Mouse (Mus musculus) hindbrain, embryonic 15.5 days (tissue): ENCODE data around the gene Camta1. TPM values are rescaled to one million over a fixed set of nuclear protein-coding genes. Genes with fewer than 3 reads are reported as not detected.

Experiments used
- ATAC-seq: fragments of 200-750 bp; cut with Nextera tagmentation; 2 replicates; pipeline ENCODE4 v1.8.0; 2017; ENCODE audit warnings: low read depth, moderate number of reproducible peaks, moderate TSS enrichment; ENCODE audit not compliant: low FRiP score
- H3K27ac ChIP-seq: fragments of 300-500 bp; sonication (generic); replicated peaks from 2 replicates; pipeline ENCODE4 v1.5.1; 2015; ENCODE audit warnings: mild to moderate bottlenecking, inconsistent platforms
- H3K27me3 ChIP-seq: fragments of 300-500 bp; sonication (generic); 2 replicates; pipeline ENCODE4 v1.6.1; 2015; ENCODE audit warnings: control low read depth, inconsistent platforms
- H3K36me3 ChIP-seq: fragments of 300-500 bp; sonication (generic); 2 replicates; pipeline ENCODE4 v1.6.1; 2015; ENCODE audit warnings: control low read depth, inconsistent platforms
- H3K4me1 ChIP-seq: fragments of 300-500 bp; sonication (generic); replicated peaks from 2 replicates; pipeline ENCODE4 v1.6.1; 2015; ENCODE audit warnings: control low read depth, inconsistent platforms
- H3K4me2 ChIP-seq: fragments of 300-500 bp; sonication (generic); 2 replicates; pipeline ENCODE4 v1.6.1; 2015; ENCODE audit warnings: moderate library complexity, mild to moderate bottlenecking, inconsistent platforms
- H3K4me3 ChIP-seq: fragments of 300-500 bp; sonication (generic); 2 replicates; pipeline ENCODE4 v1.5.1; 2015; ENCODE audit warnings: mild to moderate bottlenecking, inconsistent platforms
- H3K9ac ChIP-seq: fragments of 300-500 bp; sonication (generic); 2 replicates; pipeline ENCODE4 v1.6.1; 2015; ENCODE audit warnings: inconsistent platforms
- H3K9me3 ChIP-seq: fragments of 300-500 bp; sonication (generic); 2 replicates; pipeline ENCODE4 v1.6.1; 2016; ENCODE audit warnings: control low read depth, inconsistent platforms
- WGBS: fragments of 180-500 bp; shearing (Covaris S2); methylation state at CpG from one replicate; pipeline ENCODE4 v1.1.7; 2015; 5-methylcytosine and 5-hydroxymethylcytosine counted together
- polyA plus RNA-seq: library from polyadenylated mRNA; unstranded; fragments of >200 nt; fragmentation: Nextera tagmentation; extraction: Ambion mirVana; gene quantifications from 2 replicates; pipeline ENCODE4 v1.2.1, GENCODE M21; 2015

Camta1 gene
- polyA plus RNA-seq = 150 and 162 TPM in 2 replicates

DNA sequence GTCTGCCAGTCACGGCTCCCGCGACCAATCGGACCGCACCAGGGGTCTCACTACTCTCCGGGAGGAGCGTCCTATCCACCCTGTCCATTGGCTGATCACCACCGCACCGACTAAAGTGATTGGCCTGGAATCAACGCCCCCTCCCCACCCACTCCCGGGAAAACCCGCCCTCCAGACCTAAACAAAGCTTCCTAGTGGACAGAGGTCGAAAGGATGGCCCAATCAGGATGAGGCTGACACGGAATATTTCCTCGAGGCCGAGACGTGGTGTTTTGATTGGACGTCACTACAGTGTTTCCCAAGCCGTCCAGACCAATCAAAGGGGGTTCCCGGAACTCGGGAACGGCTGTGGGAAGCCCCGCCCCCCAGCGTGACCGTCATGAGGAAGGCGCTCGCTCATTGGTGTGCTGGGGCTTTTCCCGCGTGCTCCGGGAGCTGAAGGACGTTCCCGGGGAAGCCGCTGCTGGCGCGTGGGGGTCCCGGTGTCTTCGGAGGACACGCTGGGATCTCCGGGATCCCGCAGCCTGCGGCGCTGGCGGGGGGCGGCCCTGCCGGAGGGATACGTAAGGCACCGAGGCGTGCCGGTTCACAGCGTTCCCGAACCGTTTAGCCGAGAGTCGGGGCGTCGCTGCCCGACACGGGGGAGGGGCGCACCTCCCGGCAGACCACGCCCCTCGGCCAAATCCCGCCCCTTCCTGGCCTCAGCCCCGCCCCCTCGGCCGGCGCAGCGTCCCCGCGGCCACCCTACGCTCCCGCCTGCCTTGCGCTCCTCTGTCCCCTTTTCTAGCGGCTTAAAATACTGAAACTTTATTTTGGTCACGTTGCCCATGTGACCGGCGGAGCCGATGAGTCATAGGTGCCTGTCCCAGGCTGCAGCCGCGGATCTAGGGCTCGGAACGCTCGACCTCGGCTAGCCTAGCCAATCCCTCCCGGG, at the start of gene Camta1:
Camta1 (minus strand) TSS at position 71 of the 934 bp plus-strand sequence.
- peaks cover 31% of the 10 kb centered on the region for H3K4me1 ChIP-seq
- H3K9me3 ChIP-seq = no peaks in the 10 kb centered on the region
- peak; percentile 98 for ATAC-seq
- peak within 1 kb of the TSS; percentile 95 for H3K4me2 ChIP-seq
- under 1% methylated on average over 76 of the region's 85 CpGs for WGBS
- peaks cover 2% of the 10 kb centered on the region; the same call in 1 of the 2 replicates for H3K27me3 ChIP-seq
- peak within 1 kb of the TSS; percentile 75 for H3K9ac ChIP-seq
- H3K27ac ChIP-seq = peak within 1 kb of the TSS; percentile 91
- H3K4me3 ChIP-seq = peak within 1 kb of the TSS; percentile 66
- H3K36me3 ChIP-seq = no peaks in the 10 kb centered on the region

DNA sequence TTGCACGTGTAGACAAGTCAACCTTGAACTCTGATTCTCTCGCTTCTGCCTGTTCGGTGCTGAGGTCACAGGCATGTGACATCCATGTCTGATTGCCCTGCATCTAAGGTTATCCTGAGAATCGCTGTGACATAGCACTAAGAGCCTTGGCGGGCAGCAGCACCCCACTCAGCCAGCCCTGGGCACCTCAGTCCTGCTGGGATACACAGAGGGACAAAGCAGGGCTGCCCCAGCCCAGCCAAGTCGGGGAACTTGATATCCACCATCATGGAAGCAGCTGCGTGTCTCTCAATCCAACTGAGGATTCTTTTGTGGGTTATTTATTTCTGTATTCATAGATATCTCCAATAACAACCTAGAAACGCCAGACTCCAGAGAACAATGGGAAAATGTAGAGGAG, 47.1 kb upstream of the Camta1 start:
- no peak overlapping the region for H3K9ac ChIP-seq
- H3K27ac ChIP-seq = no peak overlapping the region
- 72% methylated on average over 8 of the region's 8 CpGs for WGBS
- no peaks in the 10 kb centered on the region for H3K9me3 ChIP-seq
- H3K4me2 ChIP-seq = no peak overlapping the region
- H3K36me3 ChIP-seq = no peaks in the 10 kb centered on the region
- H3K4me3 ChIP-seq = no peak overlapping the region
- H3K4me1 ChIP-seq = 0 out of 2 replicates have a peak, but pooled peaks cover 10% of the 10 kb centered on the region
- ATAC-seq = no peak
- no peaks in the 10 kb centered on the region for H3K27me3 ChIP-seq

- Histone ChIP-seq H3K4me3 (no peak overlapping the region), H3K27me3 (no peaks in the 10 kb centered on the region), H3K4me2 (no peak overlapping the region; the same call in 1 of the 2 replicates), H3K36me3 (no peaks in the 10 kb centered on the region), H3K9ac (no peak overlapping the region), H3K9me3 (no peaks in the 10 kb centered on the region), H3K27ac (no peak overlapping the region), H3K4me1 (0 out of 2 replicates have a peak, but pooled peaks cover 10% of the 10 kb centered on the region)
- no peak for ATAC-seq
- 70% methylated on average over 26 of the region's 26 CpGs for WGBS
These were observed 46.1 kb upstream of the Camta1 start for GRCm38 (mm10) chr4:151907577-151908343.

GRCm38 (mm10) chr4:151905621-151906020, 43.9 kb upstream of the Camta1 start:
- Histone ChIP-seq H3K27ac (no peak overlapping the region), H3K9ac (no peak overlapping the region), H3K4me3 (no peak overlapping the region), H3K9me3 (no peaks in the 10 kb centered on the region), H3K27me3 (no peaks in the 10 kb centered on the region), H3K4me1 (0 out of 2 replicates have a peak, but pooled peaks cover 10% of the 10 kb centered on the region), H3K4me2 (no peak overlapping the region), H3K36me3 (no peaks in the 10 kb centered on the region)
- ATAC-seq = no peak
- 80% methylated on average over 4 of the region's 4 CpGs for WGBS

DNA sequence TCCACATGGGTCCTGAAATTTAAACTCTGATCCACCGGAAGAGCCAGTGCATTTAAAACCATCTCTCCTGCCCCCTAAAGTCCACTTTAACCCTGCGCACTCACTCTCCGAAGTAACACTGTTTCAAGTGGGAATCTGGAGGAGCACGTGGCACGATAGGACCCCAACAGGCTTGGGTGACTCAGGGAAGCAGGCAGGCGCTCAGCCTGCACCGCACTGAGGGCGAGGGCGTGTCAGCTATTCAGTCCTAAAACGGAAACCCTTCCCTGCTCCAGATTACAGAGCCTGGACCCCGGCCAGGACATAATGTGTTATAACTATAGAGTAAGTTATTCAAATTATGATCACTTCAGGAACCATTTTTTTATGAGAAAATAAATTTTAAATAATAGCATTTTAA, 42.4 kb upstream of the Camta1 start:
- Histone ChIP-seq H3K4me3 (no peak overlapping the region), H3K4me1 (0 out of 2 replicates have a peak, but pooled peaks cover 10% of the 10 kb centered on the region), H3K27ac (no peak overlapping the region), H3K9me3 (no peaks in the 10 kb centered on the region), H3K27me3 (no peaks in the 10 kb centered on the region), H3K9ac (no peak overlapping the region), H3K36me3 (no peaks in the 10 kb centered on the region), H3K4me2 (no peak overlapping the region)
- 62% methylated on average over 11 of the region's 11 CpGs for WGBS
- no peak for ATAC-seq

DNA sequence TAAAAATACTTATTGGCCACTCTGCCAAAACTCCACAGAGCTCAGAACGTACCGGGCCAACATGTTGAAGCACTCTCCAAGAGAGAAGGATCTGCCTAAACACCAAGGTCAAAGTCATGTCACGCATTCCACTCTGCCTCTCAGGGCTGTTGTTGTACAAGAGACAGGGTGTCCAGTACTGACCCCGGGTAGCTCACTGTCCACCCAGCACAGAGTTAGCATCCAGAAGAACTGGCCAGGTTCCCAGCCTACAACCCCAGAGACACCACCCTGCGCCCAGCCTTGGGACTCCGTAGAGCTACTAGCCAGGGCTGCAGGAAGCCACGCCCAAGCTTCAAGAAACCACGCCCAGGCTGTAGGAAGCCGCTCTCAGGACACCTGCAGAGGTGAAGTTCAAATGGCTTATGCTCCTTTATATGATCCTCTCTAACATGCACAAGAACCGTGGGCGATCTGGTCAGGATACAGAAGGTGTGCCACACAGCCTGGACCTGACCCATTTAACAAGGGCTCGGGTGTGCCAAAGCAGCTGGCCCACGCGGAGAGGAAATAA, 41.1 kb upstream of the Camta1 start:
- H3K27me3 ChIP-seq = no peaks in the 10 kb centered on the region
- H3K4me2 ChIP-seq = no peak overlapping the region
- H3K4me3 ChIP-seq = no peak overlapping the region
- H3K9ac ChIP-seq = no peak overlapping the region
- H3K36me3 ChIP-seq = no peaks in the 10 kb centered on the region
- peaks cover 12% of the 10 kb centered on the region; the same call in 1 of the 2 replicates for H3K4me1 ChIP-seq
- no peak for ATAC-seq
- WGBS = 64% methylated on average over 14 of the region's 14 CpGs
- H3K27ac ChIP-seq = no peak overlapping the region
- no peaks in the 10 kb centered on the region for H3K9me3 ChIP-seq

- no peak for ATAC-seq
- H3K27me3 ChIP-seq = no peaks in the 10 kb centered on the region
- no peak overlapping the region for H3K9ac ChIP-seq
- no peak overlapping the region for H3K27ac ChIP-seq
- H3K36me3 ChIP-seq = no peaks in the 10 kb centered on the region
- H3K4me3 ChIP-seq = no peak overlapping the region
- H3K4me2 ChIP-seq = no peak overlapping the region
- no peaks in the 10 kb centered on the region for H3K9me3 ChIP-seq
- peaks cover 12% of the 10 kb centered on the region; the same call in 1 of the 2 replicates for H3K4me1 ChIP-seq
- WGBS = 89% methylated on average over 17 of the region's 17 CpGs
These were observed 40.5 kb upstream of the Camta1 start for GRCm38 (mm10) chr4:151902046-151902688.

DNA sequence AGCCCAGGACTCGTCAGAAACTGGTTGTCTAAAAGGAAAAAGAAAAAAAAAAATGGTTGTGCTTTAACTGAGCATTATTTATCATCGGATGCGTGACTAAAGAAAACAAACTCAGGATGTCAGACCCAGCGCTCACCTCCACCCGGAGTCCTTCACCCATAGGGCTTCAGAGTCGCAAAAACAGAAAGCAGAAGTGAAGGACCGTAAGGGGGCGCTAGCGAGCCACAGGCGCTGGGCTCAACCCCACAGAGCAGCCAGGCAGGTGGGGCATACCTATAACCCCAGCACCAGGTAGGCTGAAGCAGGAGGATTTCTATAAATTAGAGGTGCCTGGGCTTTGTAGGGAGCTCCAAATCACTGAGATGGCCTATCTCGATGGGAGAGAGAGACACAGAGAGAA, 39.7 kb upstream of the Camta1 start:
- Histone ChIP-seq H3K9me3 (no peaks in the 10 kb centered on the region), H3K36me3 (no peaks in the 10 kb centered on the region), H3K4me1 (peaks cover 11% of the 10 kb centered on the region; the same call in 1 of the 2 replicates), H3K4me2 (no peak overlapping the region), H3K9ac (no peak overlapping the region), H3K4me3 (no peak overlapping the region), H3K27me3 (no peaks in the 10 kb centered on the region), H3K27ac (no peak overlapping the region)
- 69% methylated on average over 11 of the region's 11 CpGs for WGBS
- no peak for ATAC-seq

GRCm38 (mm10) chr4:151900735-151901134, 39.1 kb upstream of the Camta1 start:
- ATAC-seq = no peak
- Histone ChIP-seq H3K4me3 (no peak overlapping the region), H3K27me3 (no peaks in the 10 kb centered on the region), H3K27ac (no peak overlapping the region), H3K36me3 (no peaks in the 10 kb centered on the region), H3K9ac (no peak overlapping the region), H3K4me2 (no peak overlapping the region), H3K9me3 (no peaks in the 10 kb centered on the region), H3K4me1 (peaks cover 7% of the 10 kb centered on the region; the same call in 1 of the 2 replicates)
- WGBS = 58% methylated on average over 6 of the region's 6 CpGs

- H3K4me1 ChIP-seq = peaks cover 7% of the 10 kb centered on the region; the same call in 1 of the 2 replicates
- no peaks in the 10 kb centered on the region for H3K36me3 ChIP-seq
- H3K27me3 ChIP-seq = no peaks in the 10 kb centered on the region
- H3K9ac ChIP-seq = no peak overlapping the region
- no peak overlapping the region for H3K4me3 ChIP-seq
- WGBS = 71% methylated on average over 11 of the region's 11 CpGs
- ATAC-seq = no peak
- no peaks in the 10 kb centered on the region for H3K9me3 ChIP-seq
- no peak overlapping the region for H3K27ac ChIP-seq
- no peak overlapping the region for H3K4me2 ChIP-seq
These were observed 38.2 kb upstream of the Camta1 start for GRCm38 (mm10) chr4:151899707-151900384.
